Mouse (Mus musculus): Measurements from ENCODE around the gene Abhd4. TPM values are rescaled to one million over a fixed set of nuclear protein-coding genes. Genes with fewer than 3 reads are reported as not detected.
A peak's percentile ranks its signal among the peaks of the same experiment; 100 is the strongest.

The Abhd4 gene
- total RNA-seq, 4 experiments from 2014 or later, result 810 to 947 (median 895) TPM

- DNase-seq, result peak; percentile 82
These were observed 14.8 kb upstream of the Abhd4 start for GRCm38 (mm10) chr14:54239002-54239736.

- DNase-seq, result peak; percentile 55
These were observed 13.4 kb upstream of the Abhd4 start for GRCm38 (mm10) chr14:54240542-54240941.

- no peak for DNase-seq
These were observed 9.8 kb upstream of the Abhd4 start for GRCm38 (mm10) chr14:54244183-54244582.

GRCm38 (mm10) chr14:54246232-54246631, 7.8 kb upstream of the Abhd4 start:
- no peak for DNase-seq

- DNase-seq, result peak; percentile 70
These were observed 4.7 kb upstream of the Abhd4 start for GRCm38 (mm10) chr14:54249326-54249725.

- DNase-seq, result no peak
These were observed 3.9 kb upstream of the Abhd4 start for GRCm38 (mm10) chr14:54250122-54250521.

- DNase-seq, result no peak
These were observed 748 bp downstream of the Abhd4 start for GRCm38 (mm10) chr14:54254670-54255202.

GRCm38 (mm10) chr14:54258131-54258670, 4.2 kb downstream of the Abhd4 start:
- no peak for DNase-seq

GRCm38 (mm10) chr14:54259003-54259721, 5.2 kb downstream of the Abhd4 start:
- DNase-seq, result peak; percentile 97

- no peak for DNase-seq
These were observed 5.7 kb downstream of the Abhd4 start for GRCm38 (mm10) chr14:54259722-54260085.

- DNase-seq, result no peak
These were observed 6.2 kb downstream of the Abhd4 start for GRCm38 (mm10) chr14:54260196-54260595.

- no peak for DNase-seq
These were observed 7.4 kb downstream of the Abhd4 start for GRCm38 (mm10) chr14:54261386-54261785.

- DNase-seq, result no peak
These were observed 8.6 kb downstream of the Abhd4 start for GRCm38 (mm10) chr14:54262622-54263021.

- peak; percentile 73 for DNase-seq
These were observed 9.1 kb downstream of the Abhd4 start for GRCm38 (mm10) chr14:54263099-54263498.

- no peak for DNase-seq
These were observed 10.2 kb downstream of the Abhd4 start for GRCm38 (mm10) chr14:54264231-54264630.

- no peak for DNase-seq
These were observed 11.1 kb downstream of the Abhd4 start for GRCm38 (mm10) chr14:54265093-54265492.

GRCm38 (mm10) chr14:54265951-54266350, 12.0 kb downstream of the Abhd4 start:
- DNase-seq, result no peak

- DNase-seq, result no peak
These were observed 14.0 kb downstream of the Abhd4 start for GRCm38 (mm10) chr14:54267966-54268365.

GRCm38 (mm10) chr14:54269566-54269965, 15.6 kb downstream of the Abhd4 start:
- no peak for DNase-seq

GRCm38 (mm10) chr14:54270413-54270812, 16.4 kb downstream of the Abhd4 start:
- DNase-seq, result no peak

GRCm38 (mm10) chr14:54271976-54272606, 18.1 kb downstream of the Abhd4 start:
- DNase-seq, result no peak

- no peak for DNase-seq
These were observed 18.7 kb downstream of the Abhd4 start for GRCm38 (mm10) chr14:54272696-54273095.

GRCm38 (mm10) chr14:54276446-54276845, 22.5 kb downstream of the Abhd4 start:
- DNase-seq, result no peak
